Comparison of ENCODE assay signal across 8 mouse cellular contexts in the genomic region with DNA sequence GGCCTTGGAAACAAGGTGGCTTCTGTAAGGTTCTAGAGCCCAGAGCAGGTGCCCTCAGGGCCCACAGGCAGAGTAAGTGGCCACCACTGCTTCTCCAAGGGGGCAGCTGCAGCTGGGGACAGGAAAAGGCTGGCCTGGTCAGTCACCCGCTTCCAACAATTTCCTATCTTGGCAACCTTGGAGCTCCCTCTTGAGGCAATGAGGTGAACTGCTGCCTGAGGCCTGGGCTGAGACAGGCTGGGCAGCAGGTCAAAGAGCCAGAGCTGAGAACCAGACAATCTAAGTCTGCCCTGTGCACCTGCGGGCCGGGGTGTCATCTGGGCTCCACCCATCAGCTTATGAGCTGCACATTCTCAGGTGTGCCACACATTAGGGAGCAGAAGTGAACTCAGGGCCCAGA. TPM values are rescaled to one million over a fixed set of nuclear protein-coding genes. Genes with fewer than 3 reads are reported as not detected.
A peak's percentile ranks its signal among the peaks of the same experiment; 100 is the strongest.
DNase-seq lines count a peak whose midpoint lies in the region; ATAC-seq and TF ChIP-seq lines count a peak whose summit lies in the region.

No protein-coding gene starts in this region.

- no peak overlapping the region for H3K27ac ChIP-seq in left cerebral cortex, adult 2 months
- no peak overlapping the region for H3K27ac ChIP-seq in spleen, adult 2 months (ENCODE audit: insufficient read depth, low read length)

- H3K4me3 ChIP-seq in left cerebral cortex, adult 2 months, result no peak overlapping the region
- no peak overlapping the region for H3K4me3 ChIP-seq in spleen, adult 2 months (ENCODE audit: extremely low read depth, insufficient read depth, insufficient read length)

- intact Hi-C loops in left cerebral cortex, adult 2 months (cut with DNase I), result loop anchor here (1.0 to 2.0 kb wide), 2 partner anchors 26 to 46 kb away; no protein-coding TSS in a partner anchor

- no peak for ATAC-seq in CD4-positive, CD25-positive, alpha-beta regulatory T cell, adult 4 months
- peak; percentile 73 for ATAC-seq in megakaryocyte-erythroid progenitor cell, adult 5-6 weeks (replicated peaks; ENCODE audit: low FRiP score, low TSS enrichment, poor library complexity, severe bottlenecking)

- peak; percentile 76 for DNase-seq in CD4-positive, CD25-positive, alpha-beta regulatory T cell, adult 2 months (ENCODE audit: low read depth, low spot score)
- DNase-seq in cerebellum, adult 18-20 months, result peak; percentile 79 to 85
- DNase-seq in frontal cortex, postnatal 36 days (ENCODE audit: low spot score in 2 of 2), result peak; percentile 78 to 81
- DNase-seq in induced T-regulatory cell, adult 2 months (ENCODE audit: low read depth), result peak; percentile 81
- peak; percentile 67 to 83 for DNase-seq in left cerebral cortex, adult 2 months (ENCODE audit: extremely low spot score in 1 of 2, low spot score in 2 of 2)
- DNase-seq in spleen, adult 2 months (ENCODE audit: low read depth in 1 of 2, low spot score in 2 of 2), result peak in 1 of 2 experiments; percentile 65

- TF ChIP-seq POLR2A in spleen, adult 2 months (IDR thresholded peaks at IDR 0.05; ENCODE audit: low read depth, low read length), result no peak

- H3K36me3 ChIP-seq in spleen, adult 2 months (ENCODE audit: control insufficient read depth, insufficient read depth, low read length), result no peaks in the 10 kb centered on the region

- peak; percentile 100 for TF ChIP-seq CTCF in left cerebral cortex, adult 2 months (IDR thresholded peaks at IDR 0.05)
- peak; percentile 94 for TF ChIP-seq CTCF in spleen, adult 2 months (IDR thresholded peaks at IDR 0.05; ENCODE audit: extremely low read depth, insufficient read depth, insufficient read length, insufficient replicate concordance)

- H3K27me3 ChIP-seq in spleen, adult 2 months (ENCODE audit: control insufficient read depth, insufficient read depth, low read length), result no peaks in the 10 kb centered on the region

- peaks cover 2% of the 10 kb centered on the region; the same call in 1 of the 2 replicates for H3K4me1 ChIP-seq in spleen, adult 2 months (ENCODE audit: control insufficient read depth, insufficient read depth, insufficient read length)

- WGBS in spleen, adult 2 months, result 15% methylated on average over 3 of the region's 3 CpGs

RNA-seq across cellular contexts. Expression of a gene that starts 3.5 kb away (rescaled TPM):
- under 1 TPM in 1 of 2 experiments, not detected in 1; 0.15 TPM for polyA plus RNA-seq in CD4-positive, CD25-positive, alpha-beta regulatory T cell, adult 4 months (2017; shearing (Covaris generic))
- 10 to 100 TPM; 28.6 to 30.9 TPM for total RNA-seq in left cerebral cortex, adult 2 months (2021)
- 0.17 TPM in 1 of 2 replicates, not detected in the other for total RNA-seq in megakaryocyte-erythroid progenitor cell, adult 5-6 weeks (2014; fragmentation: Nextera tagmentation)
- total RNA-seq in megakaryocyte-erythroid progenitor cell, adult 5-6 weeks (2017), result 1.4 and 2.1 TPM in 2 replicates
- polyA plus RNA-seq in spleen, adult 2 months (2012; rRNA removed), result 14.4 and 16.8 TPM in 2 replicates

RNA-seq across cellular contexts. Expression of a gene that starts 18.7 kb away (rescaled TPM):
- polyA plus RNA-seq in CD4-positive, CD25-positive, alpha-beta regulatory T cell, adult 4 months (2017; shearing (Covaris generic)), result 100 to 1,000 TPM in 1 of 2 experiments, 10 to 100 TPM in 1; 71.1 to 116 TPM
- not detected for total RNA-seq in left cerebral cortex, adult 2 months (2021)
- total RNA-seq in megakaryocyte-erythroid progenitor cell, adult 5-6 weeks (2014; fragmentation: Nextera tagmentation), result not detected in 2 replicates
- total RNA-seq in megakaryocyte-erythroid progenitor cell, adult 5-6 weeks (2017), result not detected in 2 replicates
- 0.82 and 1.8 TPM in 2 replicates for polyA plus RNA-seq in spleen, adult 2 months (2012; rRNA removed)

RNA-seq across cellular contexts. Expression of a gene that starts 37.0 kb away (rescaled TPM):
- 10 to 100 TPM; 21.0 to 24.3 TPM for polyA plus RNA-seq in CD4-positive, CD25-positive, alpha-beta regulatory T cell, adult 4 months (2017; shearing (Covaris generic))
- 10 to 100 TPM; 24.3 to 24.9 TPM for total RNA-seq in left cerebral cortex, adult 2 months (2021)
- 80.7 and 95.7 TPM in 2 replicates for total RNA-seq in megakaryocyte-erythroid progenitor cell, adult 5-6 weeks (2014; fragmentation: Nextera tagmentation)
- total RNA-seq in megakaryocyte-erythroid progenitor cell, adult 5-6 weeks (2017), result 57.5 and 88.7 TPM in 2 replicates
- polyA plus RNA-seq in spleen, adult 2 months (2012; rRNA removed), result 45.7 and 48.1 TPM in 2 replicates

RNA-seq across cellular contexts. Expression of a gene that starts 49.8 kb away (rescaled TPM):
- not detected for polyA plus RNA-seq in CD4-positive, CD25-positive, alpha-beta regulatory T cell, adult 4 months (2017; shearing (Covaris generic))
- total RNA-seq in left cerebral cortex, adult 2 months (2021), result under 1 TPM; 0.14 to 0.20 TPM
- not detected in 2 replicates for total RNA-seq in megakaryocyte-erythroid progenitor cell, adult 5-6 weeks (2014; fragmentation: Nextera tagmentation)
- not detected in 2 replicates for total RNA-seq in megakaryocyte-erythroid progenitor cell, adult 5-6 weeks (2017)
- 0.08 TPM in 2 replicates for polyA plus RNA-seq in spleen, adult 2 months (2012; rRNA removed)

RNA-seq across cellular contexts. Expression of a gene that starts 54.3 kb away (rescaled TPM):
- 1,000 to 10,000 TPM; 3,019 to 3,169 TPM for polyA plus RNA-seq in CD4-positive, CD25-positive, alpha-beta regulatory T cell, adult 4 months (2017; shearing (Covaris generic))
- total RNA-seq in left cerebral cortex, adult 2 months (2021), result 100 to 1,000 TPM; 398 to 400 TPM
- 3,355 and 3,656 TPM in 2 replicates for total RNA-seq in megakaryocyte-erythroid progenitor cell, adult 5-6 weeks (2014; fragmentation: Nextera tagmentation)
- total RNA-seq in megakaryocyte-erythroid progenitor cell, adult 5-6 weeks (2017), result 5,426 and 6,681 TPM in 2 replicates
- polyA plus RNA-seq in spleen, adult 2 months (2012; rRNA removed), result 2,660 and 3,812 TPM in 2 replicates

Comparison
In these comparisons a context has a peak if more than half of its experiments do, and no peak if none do; other contexts are left out.
1. RNA of a gene that starts 3.5 kb away (total RNA-seq): 28.6 to 30.9 TPM in left cerebral cortex, adult 2 months; 0.17 to 2.1 TPM in megakaryocyte-erythroid progenitor cell, adult 5-6 weeks; every median in the first group is over 4 times any median in the second.